Mouse (Mus musculus) kidney, adult 8-10 months (tissue): ENCODE data around the gene Slc39a13.
"Not testable (repeated sequence)": the region's sequence is repeated elsewhere in the genome, so short reads cannot be mapped to it uniquely, and the experiment has no call there.

Experiments
- DNase-seq, 2 experiments: peaks; one replicate each; pipeline ENCODE4 v3.0.0; 2022

The Slc39a13 gene

DNA sequence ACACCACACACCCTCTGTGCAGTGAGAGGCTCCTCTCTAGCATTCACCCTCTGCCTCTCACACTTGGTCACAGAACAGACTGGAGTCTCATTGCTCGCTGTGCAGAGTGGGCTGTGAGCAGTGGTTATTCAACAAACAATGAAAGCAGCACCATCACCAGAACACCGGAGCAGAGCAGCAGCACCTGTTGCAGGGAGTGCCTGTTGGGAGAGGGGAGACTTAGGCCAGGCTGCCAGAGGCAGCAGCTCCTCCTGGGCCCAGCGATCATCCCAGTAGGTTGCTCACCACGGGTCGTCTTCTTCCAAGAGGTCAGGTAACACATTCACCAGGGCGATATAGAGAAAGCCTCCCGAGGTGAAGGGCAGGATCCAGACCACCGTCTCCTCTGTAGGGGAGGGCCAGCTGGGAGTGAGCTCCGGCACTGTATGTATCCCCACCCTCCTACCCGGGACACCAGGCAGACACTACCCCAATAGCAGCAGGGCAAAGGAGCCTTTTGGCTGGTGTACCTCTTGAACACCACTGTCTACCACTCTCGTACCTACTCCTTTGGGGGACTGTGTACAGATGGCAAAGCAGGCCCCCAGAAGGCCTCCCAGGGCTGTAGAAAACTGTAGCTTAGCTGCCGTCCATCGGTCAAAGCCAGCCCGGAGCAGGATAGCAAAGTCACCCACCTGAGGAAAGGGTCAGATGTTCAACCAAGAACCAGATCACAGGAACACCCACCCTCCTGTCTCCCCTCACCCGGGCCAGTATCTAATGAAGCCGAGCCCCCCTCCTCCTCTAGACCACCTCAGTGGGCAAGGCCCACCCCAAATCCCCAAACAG, 7.2 kb downstream of the Slc39a13 start:
- no peak for DNase-seq

DNA sequence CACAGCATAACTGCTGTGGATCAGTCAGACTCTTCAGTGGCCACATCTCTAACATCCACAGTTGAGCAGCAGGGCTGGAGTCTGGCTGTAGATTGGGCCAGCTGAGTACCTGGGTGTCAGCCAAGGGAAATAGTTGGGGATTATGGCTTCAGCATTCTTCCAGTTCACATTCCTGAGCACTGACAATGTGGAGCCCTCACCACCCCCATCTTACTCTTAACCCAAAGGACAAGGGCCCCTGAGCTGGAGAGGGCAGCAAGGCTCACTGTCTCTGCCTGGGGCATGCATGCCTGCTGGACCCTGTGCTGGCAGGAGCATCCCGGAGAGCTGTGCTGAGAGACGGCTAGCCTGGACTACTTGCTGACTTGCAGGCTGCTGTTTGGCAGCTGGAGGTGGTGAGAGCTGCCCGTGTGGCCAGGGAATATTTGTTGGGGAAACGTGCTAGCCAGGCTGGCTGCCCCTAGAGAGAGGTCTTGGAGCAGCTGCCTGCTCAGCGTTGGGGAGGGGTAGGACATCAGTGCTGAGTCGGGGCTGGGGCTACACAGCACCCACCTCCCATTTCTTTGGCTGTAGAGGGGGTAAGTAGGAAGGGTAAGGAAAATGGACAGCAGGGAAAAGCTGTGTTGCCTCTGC, 8.3 kb downstream of the Slc39a13 start:
- peak; percentile 51 to 64 for DNase-seq

DNA sequence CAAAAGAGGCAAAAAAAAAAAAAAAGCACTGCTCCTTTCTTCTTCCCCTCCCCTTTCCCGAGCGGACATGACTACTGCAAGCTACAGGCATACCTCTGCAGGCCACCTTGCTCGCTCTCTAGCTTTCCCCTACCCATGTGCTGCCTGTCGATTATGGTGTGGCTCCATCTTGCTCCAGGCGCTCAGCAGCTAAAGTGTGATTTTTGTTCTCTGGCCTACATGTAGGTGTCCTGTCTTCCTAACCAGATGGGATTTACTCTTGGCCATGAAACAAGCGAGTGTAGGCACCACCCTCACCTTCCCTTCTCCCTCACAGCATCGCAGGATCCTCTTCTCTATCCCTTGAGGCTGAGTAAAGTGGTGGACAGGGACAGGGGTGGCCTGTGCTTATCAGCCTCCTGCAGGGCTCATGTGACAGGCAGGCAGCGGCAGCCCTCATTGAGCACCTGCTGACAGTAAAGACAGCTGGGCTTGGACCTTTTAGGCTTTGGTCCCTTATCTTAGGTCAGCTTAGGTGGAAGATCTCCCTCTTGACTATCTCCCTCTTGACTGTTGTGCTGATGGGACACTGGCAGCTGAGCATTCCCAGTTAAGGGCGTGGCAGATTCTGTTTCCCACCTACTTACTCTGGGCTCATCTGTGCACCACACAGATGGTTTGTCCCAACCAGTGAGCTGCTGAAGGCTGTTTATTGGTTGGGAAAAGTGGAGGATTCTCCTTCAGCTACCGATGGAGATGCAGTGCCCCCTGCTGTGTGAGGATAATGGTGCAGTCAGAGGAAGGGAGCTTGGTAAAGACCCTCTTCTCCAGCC, 9.5 kb downstream of the Slc39a13 start:
- peak in 1 of 2 experiments; percentile 50 for DNase-seq

DNA sequence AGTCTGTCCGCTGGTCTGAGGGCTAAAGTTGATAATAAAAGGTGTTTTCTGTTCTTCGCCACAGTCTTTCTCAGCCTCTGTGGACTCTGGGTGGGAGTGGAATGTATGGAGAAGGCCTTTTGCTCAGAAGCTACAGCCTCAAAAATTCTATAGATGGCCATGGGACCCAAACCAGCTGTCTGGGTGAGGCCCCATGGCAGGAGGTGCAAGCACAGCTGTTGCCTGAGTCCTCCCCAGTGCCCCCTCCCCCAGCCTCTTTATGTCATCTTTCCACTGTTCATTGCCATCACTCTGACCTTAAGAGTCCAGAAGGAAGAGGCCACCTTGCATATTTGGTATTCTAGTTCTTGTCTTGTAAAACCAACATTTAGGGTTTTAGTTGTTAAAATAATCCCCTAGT, 10.8 kb downstream of the Slc39a13 start:
- no peak for DNase-seq

DNA sequence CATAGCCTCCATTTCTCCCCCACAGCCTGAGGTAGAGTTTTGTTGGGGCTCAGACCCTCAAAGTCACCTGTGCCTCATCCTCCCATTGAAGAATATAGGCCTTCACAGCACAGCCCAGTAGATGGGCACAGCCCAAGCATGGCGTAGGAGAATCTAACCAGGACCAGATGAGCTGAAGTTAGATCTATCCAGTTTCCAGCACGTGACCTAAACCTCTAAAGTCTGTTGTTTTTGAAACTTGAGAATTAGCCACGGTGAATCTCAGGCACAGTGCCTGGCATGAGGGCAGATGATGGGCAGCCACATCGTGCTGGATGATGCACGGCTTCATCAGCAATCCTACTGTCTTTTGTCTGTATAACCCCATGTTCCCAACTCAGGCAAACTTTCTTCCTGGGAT, 11.8 kb downstream of the Slc39a13 start:
- no peak for DNase-seq

DNA sequence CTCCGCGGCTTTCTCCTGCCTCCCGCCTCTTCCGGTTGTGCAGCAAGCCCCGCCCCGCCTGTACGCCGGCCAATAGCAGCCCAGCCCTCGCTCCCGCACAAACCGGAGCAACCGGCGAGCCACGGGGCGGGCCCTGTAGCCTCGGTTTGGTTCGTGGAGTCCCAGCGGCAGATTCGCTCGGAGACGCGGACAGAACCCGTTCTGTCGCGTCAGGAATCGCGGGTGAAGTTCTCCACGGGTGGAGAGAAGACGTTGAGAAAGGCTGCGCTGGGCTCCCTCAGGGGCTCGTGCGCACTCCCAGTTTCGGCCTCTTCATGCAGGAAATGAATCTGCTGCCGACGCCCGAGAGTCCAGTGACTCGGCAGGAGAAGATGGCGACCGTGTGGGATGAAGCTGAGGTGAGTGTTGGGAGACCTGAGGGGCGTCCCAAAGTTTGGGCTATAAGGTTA, 16.3 kb downstream of the Slc39a13 start, which contains the start of gene Psmc3:
Gene Psmc3 (plus strand): TSS at position 76 of the 449 bp plus-strand sequence.
- peak; percentile 95 to 96 for DNase-seq

DNA sequence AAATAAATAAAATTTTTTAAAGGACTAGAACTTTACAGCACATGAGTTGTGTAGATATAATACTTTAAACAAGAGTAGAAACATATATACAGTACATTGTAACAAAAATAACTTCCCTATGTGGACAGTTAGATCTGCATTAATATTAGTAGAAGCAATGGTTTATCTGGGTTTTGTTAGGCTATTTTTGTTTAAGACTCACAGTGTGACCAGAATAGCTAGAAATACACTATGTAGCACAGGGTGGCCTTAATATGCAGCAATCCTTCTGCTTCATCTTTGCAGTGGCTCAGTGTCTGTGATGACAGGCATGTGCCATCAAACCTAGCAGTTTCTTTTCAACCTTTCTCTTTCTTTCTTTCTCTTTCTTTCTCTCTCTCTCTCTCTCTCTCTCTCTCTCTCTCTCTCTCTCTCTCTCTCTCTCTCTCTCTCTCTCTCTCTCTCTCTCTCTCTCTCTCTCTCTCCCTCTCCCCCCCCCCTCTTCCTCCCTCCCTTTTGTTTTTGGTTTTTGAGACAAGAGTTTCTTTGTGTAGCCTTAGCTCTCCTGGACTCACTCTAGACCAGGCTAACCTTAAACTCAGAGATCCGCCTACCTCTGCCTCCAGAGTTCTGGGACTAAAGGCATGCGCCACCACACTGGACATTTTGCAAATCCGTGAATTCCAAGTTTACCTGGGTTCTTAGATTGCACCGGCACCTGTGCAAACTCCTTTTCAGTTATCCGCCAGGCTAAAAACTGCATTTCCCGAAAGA, 16.9 kb downstream of the Slc39a13 start:
- no peak for DNase-seq

DNA sequence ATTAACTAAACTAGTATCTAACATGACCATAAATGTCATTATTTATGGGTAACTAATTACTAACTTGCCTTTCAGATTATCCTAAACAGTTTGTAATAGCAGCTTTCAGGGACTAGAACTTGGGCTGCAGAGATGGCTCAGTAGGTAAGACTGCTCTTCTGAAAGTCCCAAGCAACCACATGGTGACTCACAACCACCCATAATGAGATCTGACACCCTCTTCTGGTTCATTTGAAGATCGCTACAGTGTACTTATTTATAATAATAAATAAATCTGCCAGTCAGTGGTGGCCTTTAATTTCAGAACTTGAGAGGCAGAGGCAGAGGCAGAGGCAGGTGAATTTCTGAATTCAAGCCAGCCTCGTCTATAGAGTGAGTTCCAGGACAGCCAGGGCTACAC, 17.5 kb downstream of the Slc39a13 start:
- no peak for DNase-seq

DNA sequence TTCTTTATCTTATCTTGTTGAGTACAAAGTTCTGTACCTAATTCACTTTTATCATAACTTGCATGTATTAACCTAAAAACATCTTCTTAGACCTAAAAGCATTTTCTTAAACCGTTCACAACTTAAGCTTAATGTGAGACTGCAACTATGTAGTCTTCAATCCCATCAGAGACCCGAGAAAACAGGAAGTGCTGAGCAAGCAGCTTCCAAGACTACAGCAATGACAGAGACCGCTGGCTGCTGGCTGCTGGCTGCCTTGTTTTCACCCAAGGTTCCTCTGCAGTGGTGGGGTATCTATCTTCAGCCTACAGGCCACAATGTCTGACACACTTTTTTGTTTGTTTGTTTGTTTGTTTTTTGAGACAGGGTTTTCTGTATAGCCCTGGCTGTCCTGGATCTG, 18.3 kb downstream of the Slc39a13 start:
- DNase-seq, result no peak

DNA sequence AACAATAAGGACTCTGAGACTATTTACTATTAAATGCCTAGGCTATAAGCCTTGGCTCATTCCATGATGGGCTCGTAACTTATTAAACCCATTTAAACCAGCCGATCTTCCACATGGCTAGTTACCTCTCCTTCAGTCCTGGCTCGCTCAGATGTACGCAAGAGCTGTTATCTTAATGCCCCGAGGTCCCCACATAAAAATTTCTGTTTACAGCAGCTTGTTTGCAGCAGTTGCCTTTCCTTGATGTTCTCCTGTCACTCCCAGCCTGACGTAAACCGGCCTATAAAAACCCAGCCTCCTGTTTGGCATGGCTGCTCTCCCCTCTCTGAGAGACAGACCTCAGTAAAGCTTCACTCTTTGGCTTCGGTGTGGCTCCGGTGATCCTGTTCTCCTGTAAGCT, 22.9 kb downstream of the Slc39a13 start:
- peak; percentile 29 to 63 for DNase-seq

DNA sequence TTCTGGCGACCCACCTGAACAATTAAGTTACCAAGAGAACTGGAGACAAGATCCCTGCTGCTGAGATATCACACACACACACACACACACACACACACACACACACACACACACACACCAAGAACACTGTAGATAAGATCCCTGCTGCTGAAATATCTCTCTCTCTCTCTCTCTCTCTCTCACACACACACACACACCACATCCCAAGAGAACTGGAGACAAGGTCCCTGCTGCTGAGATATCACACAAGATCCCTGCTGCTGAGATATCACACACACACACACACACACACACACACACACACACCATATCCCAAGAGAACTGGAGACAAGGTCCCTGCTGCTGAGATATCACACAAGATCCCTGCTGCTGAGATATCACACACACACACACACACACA, 24.4 kb downstream of the Slc39a13 start:
- not testable (repeated sequence) for DNase-seq

DNA sequence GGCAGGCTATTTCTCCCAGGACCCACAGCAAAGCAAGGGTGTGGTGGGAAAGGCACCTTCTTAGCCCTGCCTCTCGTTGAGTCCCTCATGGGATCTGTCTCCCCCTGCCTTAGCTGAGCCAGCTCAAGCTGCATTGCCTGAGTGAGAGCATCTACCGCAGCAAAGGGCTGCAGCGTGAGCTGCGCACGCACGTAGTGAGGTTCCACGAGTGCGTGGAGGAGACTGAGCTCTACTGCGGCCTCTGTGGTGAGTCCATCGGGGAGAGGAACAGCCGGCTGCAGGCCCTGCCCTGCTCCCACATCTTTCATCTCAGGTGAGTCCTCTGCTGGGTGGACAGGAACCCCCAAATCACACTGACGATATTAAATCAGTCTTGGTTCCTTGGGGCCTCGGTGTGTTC, 25.5 kb downstream of the Slc39a13 start:
- DNase-seq, result no peak

DNA sequence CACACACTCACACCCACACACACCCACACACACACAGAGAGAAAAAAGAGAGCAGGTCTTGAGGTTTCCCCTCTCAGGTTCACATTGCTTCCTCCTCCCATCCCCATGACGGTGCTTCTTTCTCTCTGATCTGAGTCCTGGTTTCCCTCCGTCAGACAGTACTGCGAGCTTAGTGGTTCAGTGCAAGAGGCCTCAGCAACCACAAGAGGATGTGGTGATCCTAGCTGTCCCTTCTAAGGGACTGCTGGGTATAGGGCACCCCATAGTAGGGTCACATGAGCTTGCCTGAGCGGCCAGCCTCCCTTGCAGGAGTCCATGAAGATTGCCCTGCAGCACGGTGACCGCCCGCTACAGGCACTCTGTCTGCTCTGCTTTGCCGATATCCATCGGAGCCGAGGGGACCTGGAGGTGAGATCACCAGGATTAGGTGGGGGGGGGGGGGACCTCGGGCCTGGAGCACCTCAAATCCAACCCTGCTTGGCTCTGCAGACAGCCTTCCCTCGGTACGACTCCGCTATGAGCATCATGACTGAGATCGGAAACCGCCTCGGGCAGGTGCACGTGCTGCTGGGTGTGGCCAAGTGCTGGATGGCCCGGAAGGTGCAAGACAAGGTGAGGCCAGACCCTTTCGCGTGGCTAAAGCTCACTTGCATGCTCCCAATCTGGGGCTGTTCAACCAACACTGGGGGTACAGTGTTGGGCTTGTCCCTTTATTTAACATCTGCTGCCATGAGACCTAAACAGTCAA, 27.4 kb downstream of the Slc39a13 start:
- DNase-seq, result no peak

DNA sequence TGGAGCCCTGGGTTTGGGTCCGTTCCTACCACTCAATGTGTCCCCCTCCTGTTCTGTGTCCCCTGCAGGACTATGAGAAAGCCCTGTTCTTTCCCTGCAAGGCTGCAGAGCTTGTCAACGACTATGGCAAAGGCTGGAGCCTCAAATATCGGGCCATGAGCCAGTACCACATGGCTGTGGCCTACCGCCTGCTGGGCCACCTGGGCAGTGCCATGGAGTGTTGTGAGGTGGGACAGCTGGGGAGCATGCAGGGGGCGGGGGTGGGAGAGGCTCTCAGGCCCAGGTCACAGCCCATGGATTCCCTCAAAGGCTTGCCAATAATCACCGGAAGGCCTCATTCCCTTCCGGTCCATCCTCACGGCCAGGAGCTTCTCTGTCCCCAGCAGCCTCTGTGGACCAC, 28.4 kb downstream of the Slc39a13 start:
- no peak for DNase-seq

DNA sequence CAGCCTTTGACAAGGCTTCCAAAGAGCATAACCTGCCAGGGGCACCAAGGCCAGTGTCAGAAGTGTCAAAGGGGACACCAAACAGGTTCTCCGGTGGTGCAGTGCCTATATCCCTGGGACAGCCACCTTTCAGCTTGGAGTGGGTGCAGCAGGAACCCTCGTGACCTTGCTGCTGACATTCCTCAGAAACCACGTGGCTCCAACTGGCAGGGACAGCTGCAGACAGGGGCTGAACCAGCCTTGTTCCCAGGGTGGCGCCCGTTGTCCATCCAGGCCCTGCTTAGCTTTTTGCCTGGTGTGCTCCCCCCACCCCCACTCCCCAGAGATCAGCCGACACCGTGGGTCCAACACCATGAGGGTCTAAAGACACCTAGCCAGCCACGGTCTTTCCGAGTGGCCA, 34.8 kb downstream of the Slc39a13 start, which contains the start of gene Rapsn:
Gene Rapsn (plus strand): TSS at position 236 of the 400 bp plus-strand sequence.
- peak; percentile 40 to 65 for DNase-seq

DNA sequence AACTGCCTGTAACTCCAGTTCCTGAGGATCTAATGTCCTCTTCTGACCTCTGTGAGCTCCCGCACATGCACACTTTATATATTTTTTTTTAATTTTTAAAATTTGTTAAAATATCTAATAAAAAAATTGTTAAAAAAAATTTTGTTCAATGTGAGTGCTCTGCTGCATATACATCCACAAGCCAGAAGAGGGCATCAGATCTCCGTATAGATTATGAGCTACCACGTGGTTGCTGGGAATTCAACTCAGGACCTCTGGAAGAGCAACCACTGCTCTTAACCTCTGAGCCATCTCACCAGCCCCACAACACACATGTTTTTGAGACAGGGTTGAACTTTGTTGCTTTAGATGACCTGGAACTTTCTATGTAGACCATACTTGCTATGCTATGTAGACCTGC, 37.2 kb downstream of the Slc39a13 start:
- no peak for DNase-seq

DNA sequence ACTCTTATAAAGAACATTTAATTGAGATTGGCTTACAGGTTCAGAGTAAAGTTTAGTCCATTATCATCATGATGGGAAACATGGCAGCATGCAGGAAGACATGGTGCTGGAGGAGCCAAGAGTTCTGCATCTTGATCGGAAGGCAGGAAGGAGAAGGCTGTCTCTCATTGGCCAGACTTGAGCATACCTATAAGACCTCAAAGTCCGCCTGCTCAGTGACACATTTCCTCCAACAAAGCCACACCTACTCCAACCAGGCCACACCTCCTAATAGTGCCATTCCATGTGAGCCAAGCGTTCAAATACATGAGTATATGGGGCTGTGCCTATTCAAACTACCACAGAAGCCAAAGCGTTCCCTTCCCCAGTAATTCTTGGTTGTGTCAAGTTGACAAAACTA, 39.0 kb downstream of the Slc39a13 start:
- DNase-seq, result no peak

DNA sequence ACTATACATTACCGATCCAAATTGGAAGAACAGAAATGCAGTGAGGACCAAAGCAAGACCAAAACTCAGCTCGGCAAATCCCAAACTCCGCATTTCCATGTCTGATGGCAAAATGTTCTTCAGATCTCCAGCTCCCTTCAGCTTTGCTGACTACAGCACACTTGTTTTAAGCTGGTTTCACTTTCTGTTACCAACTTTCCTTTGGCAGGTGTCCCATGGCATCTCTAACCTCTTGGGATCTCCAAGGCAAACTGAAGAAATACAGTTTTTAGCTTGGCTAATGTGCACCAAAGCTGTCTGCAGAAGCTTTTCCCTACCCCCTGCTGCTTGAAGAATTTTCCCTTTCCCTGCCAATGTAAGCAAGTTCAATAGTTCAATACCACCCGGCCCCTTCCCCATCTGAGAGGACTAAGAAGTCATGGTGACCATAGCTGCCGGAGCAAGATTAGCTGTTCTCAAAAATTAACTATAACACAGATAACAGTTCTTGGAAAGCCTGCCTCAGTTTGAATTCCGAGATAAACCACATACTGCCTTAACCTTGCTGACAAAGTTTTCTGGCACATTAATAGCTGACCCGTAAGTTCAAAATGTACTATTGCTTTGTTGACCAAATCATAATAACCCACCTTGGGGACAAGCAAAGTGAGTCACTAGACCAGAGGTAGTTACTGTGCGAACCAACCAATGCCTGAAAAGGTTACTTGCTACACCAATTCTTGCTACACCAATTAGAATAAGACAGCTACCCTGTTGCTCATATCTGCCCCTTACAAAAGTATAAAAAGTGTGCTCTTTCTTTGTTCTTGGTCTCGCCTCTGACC, 42.6 kb downstream of the Slc39a13 start:
- peak; percentile 25 to 37 for DNase-seq

DNA sequence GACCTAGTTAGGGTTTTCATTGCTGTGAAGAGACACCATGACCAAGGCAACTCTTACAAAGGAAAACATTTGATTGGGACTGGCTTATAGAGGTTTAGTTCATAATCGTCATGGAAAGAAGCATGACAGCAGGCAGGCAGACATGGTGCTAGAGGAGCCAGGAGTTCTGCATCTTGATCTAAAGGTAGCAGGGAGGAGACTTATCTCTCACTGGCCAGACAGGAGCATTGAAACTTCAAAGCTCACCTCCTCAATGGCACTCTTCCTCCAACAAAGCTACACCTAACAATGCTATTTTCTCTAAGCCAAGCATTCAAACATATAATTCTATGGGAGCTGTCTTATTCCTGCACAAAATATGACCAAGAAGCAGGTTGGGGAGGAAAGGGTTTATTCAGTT, 43.7 kb downstream of the Slc39a13 start:
- no peak for DNase-seq

DNA sequence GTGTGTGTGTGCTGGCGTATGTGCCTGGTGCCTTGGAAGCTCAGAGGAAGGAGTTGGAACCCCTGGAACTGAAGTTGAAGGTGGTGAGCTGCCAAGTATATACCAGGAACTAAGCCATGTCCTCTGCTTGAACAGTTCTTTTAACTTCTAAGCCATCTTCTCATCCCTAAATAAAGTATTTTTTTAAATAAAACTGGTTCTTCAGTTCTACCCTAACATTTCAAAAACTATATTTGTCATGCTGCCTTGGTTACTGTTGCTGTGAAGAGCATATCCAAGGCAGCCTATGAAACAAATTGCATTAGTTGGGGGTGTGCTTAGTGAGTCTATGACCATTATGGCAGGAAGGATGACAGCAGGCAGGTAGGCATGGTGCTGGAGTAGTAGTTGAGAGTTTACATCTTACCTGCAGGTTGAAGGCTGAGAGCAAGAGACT, 45.1 kb downstream of the Slc39a13 start:
- DNase-seq, result no peak

DNA sequence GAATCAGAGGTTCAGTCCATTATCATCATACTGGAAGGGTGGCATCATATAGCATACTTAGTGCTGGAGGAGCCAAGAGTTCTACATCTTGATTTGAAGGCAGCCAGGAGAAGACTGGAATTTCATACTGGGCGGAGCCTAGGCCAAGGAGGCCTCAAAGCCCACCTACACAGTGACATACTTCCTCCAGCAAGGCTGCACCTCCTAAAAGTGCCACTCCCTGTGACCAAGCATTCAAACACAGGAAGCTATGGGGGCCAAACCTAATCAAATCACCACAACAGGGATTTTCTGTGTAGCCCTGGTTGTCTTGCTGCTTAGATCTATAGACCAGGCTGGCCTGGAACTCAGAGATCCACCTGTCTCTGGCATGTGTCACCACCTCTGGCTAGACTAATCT, 46.3 kb downstream of the Slc39a13 start:
- no peak for DNase-seq
